ENCODE assay signal across 18 mouse cellular contexts in genomic region chr13:24546801-24547459, GRCm38 (mm10). TPM values are rescaled to one million over a fixed set of nuclear protein-coding genes. Genes with fewer than 3 reads are reported as not detected.
DNase-seq lines count a peak whose midpoint lies in the region; ATAC-seq and TF ChIP-seq lines count a peak whose summit lies in the region.
"Had no signal": no experiment of that assay in that cellular context is flagged by ENCODE, and none has a peak within 500 bp of the region (broad histone marks: within the 10 kb centered on the region; RNA-seq: fewer than 3 reads in every experiment).

No protein-coding gene starts in this region.

- no peak overlapping the region for H3K9ac ChIP-seq in heart, postnatal 0 days (replicated peaks; ENCODE audit: low read depth, low read length)
- no peak overlapping the region for H3K9ac ChIP-seq in forebrain, embryonic 16.5 days (replicated peaks; ENCODE audit: low read depth, low read length)
- H3K9ac ChIP-seq: forebrain, embryonic 12.5 days; hindbrain, embryonic 14.5 days; limb, embryonic 13.5 days; lung, embryonic 15.5 days had no signal

- no peak overlapping the region for H3K27ac ChIP-seq in heart, postnatal 0 days (ENCODE audit: low read depth)
- no peak overlapping the region for H3K27ac ChIP-seq in forebrain, embryonic 16.5 days (ENCODE audit: low read length)
- H3K27ac ChIP-seq: forebrain, embryonic 12.5 days; hindbrain, embryonic 14.5 days; limb, embryonic 13.5 days; lung, embryonic 15.5 days had no signal

- 65% methylated on average over 12 of the region's 12 CpGs for WGBS in heart, postnatal 0 days
- WGBS in forebrain, embryonic 16.5 days = 90% methylated on average over 12 of the region's 12 CpGs

- H3K4me1 ChIP-seq in heart, postnatal 0 days (ENCODE audit: control insufficient read depth, insufficient read depth) = peaks cover 27% of the 10 kb centered on the region
- peaks cover 5% of the 10 kb centered on the region for H3K4me1 ChIP-seq in forebrain, embryonic 16.5 days (replicated peaks; ENCODE audit: control insufficient read depth, insufficient read depth, low read length)

- peak; percentile 24; the same call in 1 of the 2 replicates for ATAC-seq in heart, postnatal 0 days (ENCODE audit: insufficient read depth, low read depth)
- peak; percentile 14; the same call in 1 of the 2 replicates for ATAC-seq in granulocyte monocyte progenitor cell, adult 5-6 weeks (replicated peaks; ENCODE audit: poor library complexity, severe bottlenecking)
- no peak for ATAC-seq in forebrain, embryonic 16.5 days
- ATAC-seq: intestine, postnatal 0 days; midbrain, embryonic 16.5 days had no signal

- intact Hi-C loops in heart, postnatal 36 days (cut with DNase I) = no loop called here

- no peaks in the 10 kb centered on the region for H3K36me3 ChIP-seq in heart, postnatal 0 days (replicated peaks; ENCODE audit: control insufficient read depth, insufficient read depth, low read length)
- H3K36me3 ChIP-seq in forebrain, embryonic 16.5 days (ENCODE audit: control insufficient read depth, insufficient read depth) = no peaks in the 10 kb centered on the region
- H3K36me3 ChIP-seq: forebrain, embryonic 12.5 days; limb, embryonic 13.5 days; lung, embryonic 15.5 days had no signal

- no peak for DNase-seq in heart, postnatal 0 days (ENCODE audit: low spot score)
- DNase-seq in heart, postnatal 36 days = no peak
- DNase-seq in CD4-positive, CD25-positive, alpha-beta regulatory T cell, adult 2 months (ENCODE audit: low read depth, low spot score) = peak; percentile 92
- DNase-seq in thymus, postnatal 0 days (ENCODE audit: low spot score) = peak; percentile 91
- DNase-seq in embryo, embryonic 10.5 days (ENCODE audit: low spot score) = no peak
- DNase-seq in cerebellum, postnatal 14 days = no peak
- DNase-seq: cerebellum, adult 9-10 months; heart, postnatal 10 days; kidney, postnatal 10 days; spleen, adult 18-20 months had no signal

- TF ChIP-seq EP300 in heart, postnatal 0 days (IDR thresholded peaks at IDR 0.05; ENCODE audit: low read depth) = no peak

- H3K9me3 ChIP-seq in heart, postnatal 0 days (replicated peaks; ENCODE audit: control insufficient read depth, low read length) = no peaks in the 10 kb centered on the region
- H3K9me3 ChIP-seq in forebrain, embryonic 16.5 days (ENCODE audit: control insufficient read depth, low read length) = no peaks in the 10 kb centered on the region
- H3K9me3 ChIP-seq: forebrain, embryonic 12.5 days; limb, embryonic 13.5 days; lung, embryonic 15.5 days had no signal

- no peak overlapping the region for H3K4me3 ChIP-seq in heart, postnatal 0 days (ENCODE audit: low read depth, low read length)
- H3K4me3 ChIP-seq in forebrain, embryonic 16.5 days (replicated peaks; ENCODE audit: low read length) = no peak overlapping the region
- H3K4me3 ChIP-seq: forebrain, embryonic 12.5 days; limb, embryonic 13.5 days; lung, embryonic 15.5 days had no signal

- H3K27me3 ChIP-seq in heart, postnatal 0 days (ENCODE audit: control insufficient read depth, insufficient read depth, low read length) = no peaks in the 10 kb centered on the region
- H3K27me3 ChIP-seq in forebrain, embryonic 16.5 days (replicated peaks; ENCODE audit: control insufficient read depth, insufficient read depth, low read length) = no peaks in the 10 kb centered on the region
- H3K27me3 ChIP-seq: forebrain, embryonic 12.5 days; limb, embryonic 13.5 days; lung, embryonic 15.5 days had no signal

- no peak for TF ChIP-seq CTCF in heart, postnatal 0 days (IDR thresholded peaks at IDR 0.05; ENCODE audit: low read depth)

- H3K4me2 ChIP-seq in heart, postnatal 0 days (ENCODE audit: low read depth, low read length) = no peak overlapping the region
- no peak overlapping the region for H3K4me2 ChIP-seq in forebrain, embryonic 16.5 days (ENCODE audit: low read length)
- H3K4me2 ChIP-seq: forebrain, embryonic 12.5 days; hindbrain, embryonic 14.5 days; limb, embryonic 13.5 days; lung, embryonic 15.5 days had no signal

RNA-seq across cellular contexts. Expression of gene Ripor2, which starts 35.1 kb away (rescaled TPM):
- 31.7 and 44.4 TPM in 2 replicates for total RNA-seq in heart, postnatal 0 days (2014; rRNA removed; ENCODE audit: low replicate concordance)
- polyA plus RNA-seq in heart, postnatal 0 days (2015; fragmentation: Nextera tagmentation; extraction: Ambion mirVana) = 12.6 and 17.5 TPM in 2 replicates
- 1 to 10 TPM; 5.7 to 5.9 TPM for total RNA-seq in heart, postnatal 36 days (2021)
- 41.1 and 65.7 TPM in 2 replicates for total RNA-seq in granulocyte monocyte progenitor cell, adult 5-6 weeks (2014; fragmentation: Nextera tagmentation)
- total RNA-seq in granulocyte monocyte progenitor cell, adult 5-6 weeks (2017) = 27.8 and 33.5 TPM in 2 replicates
- polyA plus RNA-seq in thymus, postnatal 0 days (2015; fragmentation: Nextera tagmentation; extraction: Ambion mirVana) = 16.3 and 18.6 TPM in 2 replicates
- polyA plus RNA-seq in forebrain, embryonic 16.5 days (2015; fragmentation: Nextera tagmentation; extraction: Ambion mirVana) = 23.4 and 33.8 TPM in 2 replicates

Comparison
In these comparisons a context has a peak if more than half of its experiments do, and no peak if none do; other contexts are left out.
1. DNase-seq: peak in CD4-positive, CD25-positive, alpha-beta regulatory T cell, adult 2 months (single experiment) and thymus, postnatal 0 days (single experiment); none in heart, postnatal 0 days (single experiment), heart, postnatal 36 days (0 of 2), embryo, embryonic 10.5 days (single experiment) and cerebellum, postnatal 14 days (0 of 2).